Mouse (Mus musculus): Measurements from ENCODE around the gene Arl3. TPM values are rescaled to one million over a fixed set of nuclear protein-coding genes. Genes with fewer than 3 reads are reported as not detected.

The Arl3 gene
- total and polyA plus RNA-seq, 2 experiments from 2014 or later = 66.2 to 220 TPM

DNA sequence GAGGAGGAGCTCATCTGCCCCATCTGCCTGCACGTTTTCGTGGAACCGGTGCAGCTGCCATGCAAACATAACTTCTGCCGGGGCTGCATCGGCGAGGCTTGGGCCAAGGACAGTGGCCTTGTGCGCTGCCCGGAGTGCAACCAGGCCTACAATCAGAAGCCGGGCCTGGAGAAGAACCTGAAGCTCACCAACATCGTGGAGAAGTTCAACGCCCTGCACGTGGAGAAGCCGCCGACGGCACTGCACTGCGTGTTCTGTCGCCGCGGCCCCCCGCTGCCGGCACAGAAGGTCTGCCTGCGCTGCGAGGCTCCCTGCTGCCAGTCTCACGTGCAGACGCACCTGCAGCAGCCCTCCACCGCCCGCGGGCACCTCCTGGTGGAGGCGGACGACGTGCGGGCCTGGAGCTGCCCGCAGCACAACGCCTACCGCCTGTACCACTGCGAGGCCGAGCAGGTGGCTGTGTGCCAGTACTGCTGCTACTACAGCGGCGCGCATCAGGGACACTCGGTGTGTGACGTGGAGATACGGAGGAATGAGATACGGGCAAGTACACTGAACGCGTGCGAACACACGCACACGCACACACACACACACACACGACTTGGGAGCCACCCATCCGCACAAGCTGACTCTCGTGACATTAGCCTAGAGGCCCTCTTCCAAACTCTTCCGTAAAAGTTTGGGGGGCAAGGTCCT, 70.4 kb downstream of the Arl3 start:
- Histone ChIP-seq H3K4me2 (ENCODE audit: low read depth, low read length) (peak overlapping the region; percentile 85), H3K27me3 (ENCODE audit: insufficient read depth, low read length) (no peaks in the 10 kb centered on the region), H3K36me3 (ENCODE audit: insufficient read depth, low read length) (peaks cover 5% of the 10 kb centered on the region; the same call in 1 of the 2 replicates), H3K9me3 (ENCODE audit: low read length) (no peaks in the 10 kb centered on the region), H3K4me1 (ENCODE audit: insufficient read depth, low read length) (peaks cover 32% of the 10 kb centered on the region), H3K4me3 (ENCODE audit: low read length) (peak overlapping the region; percentile 89), H3K9ac (replicated peaks; ENCODE audit: low read length) (peak overlapping the region; percentile 97), H3K27ac (peak overlapping the region; percentile 97)
- TF ChIP-seq CTCF (IDR thresholded peaks at IDR 0.05; ENCODE audit: low read depth) = peak; percentile 65
- ATAC-seq = no peak
- 0% methylated on average over 53 of the region's 53 CpGs for WGBS
- DNase-seq (ENCODE audit: low spot score) = peak; percentile 89

DNA sequence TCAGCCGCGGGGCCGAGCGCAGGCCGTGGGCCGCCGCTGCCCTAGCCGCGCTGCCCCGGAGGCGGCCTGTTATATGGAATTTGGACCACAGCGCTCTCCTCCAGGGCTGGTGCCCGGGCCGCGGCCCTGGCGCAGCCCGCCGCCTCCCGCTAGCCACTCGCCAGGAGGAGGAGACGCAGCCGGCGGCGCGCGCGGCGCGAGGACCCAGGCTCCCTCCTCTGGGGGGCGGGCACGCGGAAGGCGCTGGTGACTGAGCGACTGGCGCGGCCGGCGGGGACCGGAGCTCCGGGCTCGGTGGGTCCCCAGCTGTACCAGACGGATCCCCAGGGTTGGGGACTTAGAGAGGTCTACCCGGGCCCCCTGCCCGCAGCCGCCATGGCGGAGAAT, 70.9 kb downstream of the Arl3 start:
- under 1% methylated on average over 42 of the region's 46 CpGs for WGBS
- Histone ChIP-seq H3K9ac (replicated peaks; ENCODE audit: low read length) (peak overlapping the region; percentile 97), H3K36me3 (ENCODE audit: insufficient read depth, low read length) (peaks cover under 1% of the 10 kb centered on the region; the same call in 1 of the 2 replicates), H3K4me3 (ENCODE audit: low read length) (peak overlapping the region; percentile 89), H3K4me1 (ENCODE audit: insufficient read depth, low read length) (peaks cover 26% of the 10 kb centered on the region), H3K27me3 (ENCODE audit: insufficient read depth, low read length) (no peaks in the 10 kb centered on the region), H3K9me3 (ENCODE audit: low read length) (no peaks in the 10 kb centered on the region), H3K4me2 (ENCODE audit: low read depth, low read length) (peak overlapping the region; percentile 85), H3K27ac (peak overlapping the region; percentile 97)
- no peak for ATAC-seq
- no peak for TF ChIP-seq CTCF (IDR thresholded peaks at IDR 0.05; ENCODE audit: low read depth)
- DNase-seq (ENCODE audit: low spot score) = peak; percentile 74

DNA sequence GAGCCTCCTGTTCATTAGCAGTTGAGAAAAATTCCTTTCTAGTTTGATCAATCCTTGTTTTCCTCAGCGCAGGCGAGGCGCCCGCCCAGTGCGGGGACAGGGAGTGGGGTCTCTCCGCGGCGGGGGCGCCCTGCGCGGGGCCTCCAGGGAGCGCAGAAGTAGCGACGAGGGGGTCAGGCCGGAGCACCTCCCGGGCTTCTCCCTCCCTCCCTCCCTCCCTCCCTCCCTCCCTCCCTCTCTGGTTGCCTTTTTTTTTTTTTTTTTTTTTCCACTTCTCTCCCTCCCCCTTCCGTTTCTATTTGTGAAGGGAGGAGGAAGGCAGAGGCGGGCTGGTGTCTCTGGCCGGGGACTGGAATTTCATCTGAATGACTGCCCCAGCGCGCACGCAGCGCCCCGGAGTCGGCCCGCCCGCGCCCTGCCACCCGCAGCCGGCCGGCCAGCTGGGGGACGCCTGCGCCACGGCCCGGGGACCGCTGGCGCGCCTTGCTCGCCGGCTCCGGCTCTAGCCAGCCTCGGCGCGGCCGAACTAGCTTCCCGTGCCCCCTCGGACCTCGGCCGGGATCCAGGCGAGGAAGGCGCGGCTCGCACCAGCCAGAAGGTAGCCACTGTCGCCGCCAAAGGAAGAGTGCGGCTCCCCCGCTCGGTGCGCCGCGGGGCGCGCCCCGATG, 71.5 kb downstream of the Arl3 start, which contains the start of gene Trim8:
Trim8 (plus strand) TSS at position 302 of the 668 bp plus-strand sequence.
- 2% methylated on average over 55 of the region's 64 CpGs for WGBS
- no peaks in the 10 kb centered on the region for H3K36me3 ChIP-seq (ENCODE audit: insufficient read depth, low read length)
- ATAC-seq = peak; percentile 43

DNA sequence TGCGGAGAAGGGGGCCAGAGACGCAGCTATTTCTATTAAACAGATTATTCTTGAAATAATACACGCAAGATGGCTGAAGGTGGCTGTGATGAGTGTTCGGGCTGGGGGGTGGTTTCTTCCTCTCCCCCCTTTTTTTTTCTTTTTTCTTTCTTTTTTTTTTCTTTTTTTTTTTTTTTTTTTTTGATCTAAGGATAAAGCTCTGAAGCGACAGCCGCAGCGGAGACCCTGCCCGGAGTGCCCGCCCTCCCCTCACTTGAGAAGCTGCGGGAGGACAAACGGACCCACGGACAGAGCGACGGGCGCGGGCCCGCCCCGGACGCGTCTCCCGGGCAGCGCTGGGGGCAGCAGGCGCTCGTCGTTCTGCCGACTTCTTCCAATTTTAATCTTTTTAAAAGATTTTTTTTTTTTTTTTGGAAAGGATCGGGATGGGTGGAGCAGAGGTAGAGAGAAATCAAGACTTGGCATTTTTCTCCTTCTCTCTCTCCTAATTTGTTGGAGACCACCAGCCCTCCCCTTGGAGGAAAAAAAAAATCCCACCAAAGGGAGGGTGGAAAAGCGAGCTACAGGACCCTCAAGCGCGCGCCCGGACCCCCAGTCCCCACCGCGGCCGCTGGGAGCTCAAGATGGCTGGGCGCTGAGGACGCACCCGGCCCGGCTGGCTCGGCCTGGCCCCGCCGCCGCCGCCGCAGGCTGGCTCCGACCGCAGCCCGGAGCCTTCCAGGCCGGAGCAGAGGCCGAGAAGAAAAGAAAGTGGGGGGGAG, 72.2 kb downstream of the Arl3 start:
- peak overlapping the region; percentile 97 for H3K27ac ChIP-seq
- TF ChIP-seq CTCF (IDR thresholded peaks at IDR 0.05; ENCODE audit: low read depth) = peak; percentile 5; the same call in 1 of the 2 replicates
- peak; percentile 27 for ATAC-seq
- peak overlapping the region; percentile 89 for H3K4me3 ChIP-seq (ENCODE audit: low read length)
- H3K27me3 ChIP-seq (ENCODE audit: insufficient read depth, low read length) = no peaks in the 10 kb centered on the region
- peaks cover 15% of the 10 kb centered on the region for H3K4me1 ChIP-seq (ENCODE audit: insufficient read depth, low read length)
- H3K4me2 ChIP-seq (ENCODE audit: low read depth, low read length) = peak overlapping the region; percentile 85
- DNase-seq (ENCODE audit: low spot score) = peak; percentile 83
- no peaks in the 10 kb centered on the region for H3K36me3 ChIP-seq (ENCODE audit: insufficient read depth, low read length)
- H3K9me3 ChIP-seq (ENCODE audit: low read length) = no peaks in the 10 kb centered on the region
- 0% methylated on average over 44 of the region's 50 CpGs for WGBS
- peak overlapping the region; percentile 97 for H3K9ac ChIP-seq (replicated peaks; ENCODE audit: low read length)

More for the DNA sequence above, 71.5 kb downstream of the Arl3 start, which contains the start of gene Trim8:
- Histone ChIP-seq H3K4me1 (ENCODE audit: insufficient read depth, low read length) (peaks cover 22% of the 10 kb centered on the region), H3K9me3 (ENCODE audit: low read length) (no peaks in the 10 kb centered on the region), H3K27ac (peak within 1 kb of the TSS; percentile 97), H3K4me2 (ENCODE audit: low read depth, low read length) (peak within 1 kb of the TSS; percentile 85), H3K27me3 (ENCODE audit: insufficient read depth, low read length) (no peaks in the 10 kb centered on the region), H3K4me3 (ENCODE audit: low read length) (peak within 1 kb of the TSS; percentile 89), H3K9ac (replicated peaks; ENCODE audit: low read length) (peak within 1 kb of the TSS; percentile 97)
- TF ChIP-seq CTCF (IDR thresholded peaks at IDR 0.05; ENCODE audit: low read depth) = no peak
- DNase-seq (ENCODE audit: low spot score) = peak; percentile 80

DNA sequence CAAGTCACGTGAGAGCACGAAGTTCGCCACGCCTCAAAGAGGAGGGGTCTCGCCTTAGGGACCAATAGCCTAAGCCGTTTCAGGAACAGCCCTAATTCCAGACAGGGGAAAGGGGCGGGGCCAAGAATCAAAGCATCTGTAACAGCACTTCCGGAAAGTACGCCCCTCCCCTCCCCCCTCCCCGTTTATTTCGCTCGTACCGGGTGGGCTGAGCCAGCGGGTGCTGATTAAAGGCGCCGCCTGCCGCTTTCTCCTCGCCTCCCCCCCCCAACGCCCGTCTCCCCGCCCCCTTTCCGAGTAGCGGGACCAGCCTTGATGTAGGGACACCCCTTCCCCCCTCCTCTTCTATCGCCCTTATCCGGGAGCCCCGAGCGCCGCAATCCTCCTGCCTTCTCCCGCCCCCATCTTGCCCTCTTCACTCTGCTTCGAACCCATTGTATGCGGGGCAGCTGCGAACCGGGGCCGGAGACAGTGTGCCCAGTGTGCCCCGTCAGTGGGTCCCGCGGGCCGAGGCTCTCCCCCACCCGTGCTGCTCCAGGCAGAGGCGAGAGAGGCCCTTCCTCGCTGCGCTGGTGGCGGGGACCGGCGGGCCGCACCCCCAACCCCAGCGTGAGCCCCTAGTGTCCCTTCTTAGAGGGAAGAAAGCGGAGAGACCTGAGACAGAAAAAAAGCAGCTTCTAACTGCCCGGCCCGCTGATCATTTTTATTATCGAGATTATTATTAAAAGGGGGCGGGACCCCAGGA, 73.0 kb downstream of the Arl3 start:
- peak; percentile 92 for ATAC-seq
- Histone ChIP-seq H3K27ac (peak overlapping the region; percentile 97), H3K4me3 (ENCODE audit: low read length) (peak overlapping the region; percentile 89), H3K4me2 (ENCODE audit: low read depth, low read length) (peak overlapping the region; percentile 85), H3K9me3 (ENCODE audit: low read length) (no peaks in the 10 kb centered on the region), H3K4me1 (ENCODE audit: insufficient read depth, low read length) (peaks cover 7% of the 10 kb centered on the region), H3K9ac (replicated peaks; ENCODE audit: low read length) (peak overlapping the region; percentile 97), H3K36me3 (ENCODE audit: insufficient read depth, low read length) (no peaks in the 10 kb centered on the region), H3K27me3 (ENCODE audit: insufficient read depth, low read length) (no peaks in the 10 kb centered on the region)
- peak; percentile 100 for DNase-seq (ENCODE audit: low spot score)
- peak; percentile 12 for TF ChIP-seq CTCF (IDR thresholded peaks at IDR 0.05; ENCODE audit: low read depth)
- under 1% methylated on average over 44 of the region's 52 CpGs for WGBS

DNA sequence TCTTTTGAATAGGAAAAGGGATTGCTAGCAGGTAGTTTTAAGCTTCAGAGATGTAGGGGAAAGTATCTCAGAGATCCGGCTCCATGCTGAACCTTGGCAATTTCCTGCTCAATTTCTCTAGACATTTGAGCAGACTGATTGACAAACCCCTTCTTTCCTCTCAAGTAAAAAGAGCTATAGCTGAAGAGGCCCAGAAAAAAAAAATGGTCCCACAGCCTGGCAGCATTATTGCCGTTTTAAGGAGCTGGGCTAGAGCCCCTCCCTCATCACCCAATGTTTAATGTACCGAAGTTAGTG, 73.5 kb downstream of the Arl3 start:
- 6% methylated on average over 3 of the region's 3 CpGs for WGBS
- no peaks in the 10 kb centered on the region for H3K9me3 ChIP-seq (ENCODE audit: low read length)
- no peak for TF ChIP-seq CTCF (IDR thresholded peaks at IDR 0.05; ENCODE audit: low read depth)

More for the DNA sequence above, 73.5 kb downstream of the Arl3 start:
- DNase-seq (ENCODE audit: low spot score) (no peak), ATAC-seq (no peak)
- H3K4me3 ChIP-seq (ENCODE audit: low read length) = no peak overlapping the region
- peak overlapping the region; percentile 37; the same call in 1 of the 2 replicates for H3K9ac ChIP-seq (replicated peaks; ENCODE audit: low read length)
- peak overlapping the region; percentile 85 for H3K4me2 ChIP-seq (ENCODE audit: low read depth, low read length)
- H3K4me1 ChIP-seq (ENCODE audit: insufficient read depth, low read length) = 0 out of 2 replicates have a peak, but pooled peaks cover 2% of the 10 kb centered on the region
- no peaks in the 10 kb centered on the region for H3K27me3 ChIP-seq (ENCODE audit: insufficient read depth, low read length)
- H3K27ac ChIP-seq = peak overlapping the region; percentile 85
- no peaks in the 10 kb centered on the region for H3K36me3 ChIP-seq (ENCODE audit: insufficient read depth, low read length)

Data from hindbrain, postnatal 0 days (tissue).